ENCODE assay signal across 29 mouse cellular contexts in genomic region chr8:119740634-119741033, GRCm38 (mm10). TPM values are rescaled to one million over a fixed set of nuclear protein-coding genes. Genes with fewer than 3 reads are reported as not detected.
A peak's percentile ranks its signal among the peaks of the same experiment; 100 is the strongest.
DNase-seq lines count a peak whose midpoint lies in the region; ATAC-seq and TF ChIP-seq lines count a peak whose summit lies in the region.
"Had no signal": no experiment of that assay in that cellular context is flagged by ENCODE, and none has a peak within 500 bp of the region (broad histone marks: within the 10 kb centered on the region; RNA-seq: fewer than 3 reads in every experiment).

No protein-coding gene starts in this region.

- no peak for ATAC-seq in lung, postnatal 0 days
- ATAC-seq in intestine, embryonic 14.5 days (replicated peaks; ENCODE audit: low FRiP score, low TSS enrichment, low read depth) = peak; percentile 79
- peak; percentile 72 for ATAC-seq in stomach, embryonic 15.5 days (ENCODE audit: insufficient read depth, low FRiP score, low read depth)
- ATAC-seq: activated CD4-positive, CD25-positive, alpha-beta regulatory T cell, adult 4 months; forebrain, embryonic 14.5 days; liver, postnatal 0 days had no signal

- no peak overlapping the region for H3K9ac ChIP-seq in lung, postnatal 0 days (replicated peaks; ENCODE audit: low read depth)
- no peak overlapping the region for H3K9ac ChIP-seq in intestine, embryonic 14.5 days (ENCODE audit: low read length)
- H3K9ac ChIP-seq in stomach, embryonic 15.5 days = no peak overlapping the region
- H3K9ac ChIP-seq: embryonic facial prominence, embryonic 13.5 days; hindbrain, embryonic 15.5 days; kidney, embryonic 15.5 days; limb, embryonic 12.5 days; liver, postnatal 0 days; neural tube, embryonic 15.5 days had no signal

- H3K27me3 ChIP-seq in lung, postnatal 0 days (replicated peaks; ENCODE audit: insufficient read depth, low read length) = no peaks in the 10 kb centered on the region
- no peaks in the 10 kb centered on the region for H3K27me3 ChIP-seq in intestine, embryonic 14.5 days (replicated peaks; ENCODE audit: control insufficient read depth, insufficient read depth, low read length)
- no peaks in the 10 kb centered on the region for H3K27me3 ChIP-seq in stomach, embryonic 15.5 days (replicated peaks)
- H3K27me3 ChIP-seq: embryonic facial prominence, embryonic 13.5 days; hindbrain, embryonic 15.5 days; kidney, embryonic 15.5 days; limb, embryonic 12.5 days; neural tube, embryonic 15.5 days had no signal

- 33% methylated on average over 4 of the region's 4 CpGs for WGBS in lung, postnatal 0 days
- WGBS in lung, adult 2 months = 57% methylated on average over 4 of the region's 4 CpGs
- WGBS in intestine, embryonic 14.5 days = 39% methylated on average over 4 of the region's 4 CpGs
- 36% methylated on average over 4 of the region's 4 CpGs for WGBS in stomach, embryonic 15.5 days

- H3K4me2 ChIP-seq in lung, postnatal 0 days (replicated peaks; ENCODE audit: low read depth, low read length) = no peak overlapping the region
- H3K4me2 ChIP-seq in intestine, embryonic 14.5 days (ENCODE audit: low read length) = no peak overlapping the region
- H3K4me2 ChIP-seq in stomach, embryonic 15.5 days = no peak overlapping the region
- H3K4me2 ChIP-seq: embryonic facial prominence, embryonic 13.5 days; hindbrain, embryonic 15.5 days; kidney, embryonic 15.5 days; limb, embryonic 12.5 days; liver, embryonic 11.5 days; neural tube, embryonic 15.5 days had no signal

- TF ChIP-seq POLR2A in lung, adult 2 months (IDR thresholded peaks at IDR 0.05; ENCODE audit: borderline replicate concordance, extremely low read depth, low read depth, low read length) = no peak

- H3K36me3 ChIP-seq in lung, postnatal 0 days (ENCODE audit: insufficient read depth, low read length) = no peaks in the 10 kb centered on the region
- H3K36me3 ChIP-seq in intestine, embryonic 14.5 days (ENCODE audit: control insufficient read depth, insufficient read depth, low read length) = no peaks in the 10 kb centered on the region
- H3K36me3 ChIP-seq in stomach, embryonic 15.5 days = no peaks in the 10 kb centered on the region
- H3K36me3 ChIP-seq: embryonic facial prominence, embryonic 13.5 days; heart, embryonic 10.5 days; hindbrain, embryonic 15.5 days; kidney, embryonic 15.5 days; limb, embryonic 12.5 days; neural tube, embryonic 15.5 days had no signal

- no peak overlapping the region for H3K4me3 ChIP-seq in lung, postnatal 0 days (ENCODE audit: low read depth, low read length)
- no peak overlapping the region for H3K4me3 ChIP-seq in lung, adult 2 months (replicated peaks; ENCODE audit: extremely low read depth, low read depth, low read length)
- H3K4me3 ChIP-seq in intestine, embryonic 14.5 days (ENCODE audit: low read depth, low read length) = no peak overlapping the region
- no peak overlapping the region for H3K4me3 ChIP-seq in stomach, embryonic 15.5 days (replicated peaks)
- H3K4me3 ChIP-seq: embryonic facial prominence, embryonic 13.5 days; heart, embryonic 10.5 days; hindbrain, embryonic 15.5 days; kidney, embryonic 15.5 days; limb, embryonic 12.5 days; megakaryocyte, embryonic 14.5 days; neural tube, embryonic 15.5 days had no signal

- H3K4me1 ChIP-seq in lung, postnatal 0 days (ENCODE audit: insufficient read depth, low read depth, low read length) = no peaks in the 10 kb centered on the region
- H3K4me1 ChIP-seq in lung, adult 2 months (ENCODE audit: control insufficient read depth, insufficient read depth, low read length) = no peaks in the 10 kb centered on the region
- no peaks in the 10 kb centered on the region; the same call in 1 of the 2 replicates for H3K4me1 ChIP-seq in intestine, embryonic 14.5 days (replicated peaks; ENCODE audit: control insufficient read depth, insufficient read depth, low read length)
- peaks cover 9% of the 10 kb centered on the region; the same call in 1 of the 2 replicates for H3K4me1 ChIP-seq in stomach, embryonic 15.5 days
- H3K4me1 ChIP-seq: embryonic facial prominence, embryonic 13.5 days; hindbrain, embryonic 15.5 days; limb, embryonic 12.5 days; neural tube, embryonic 15.5 days had no signal

- DNase-seq in embryo, embryonic 11 days = peak; percentile 12
- DNase-seq in embryo, embryonic 10 days (ENCODE audit: low spot score) = no peak
- DNase-seq in lung, postnatal 0 days (ENCODE audit: low spot score) = peak; percentile 18
- no peak for DNase-seq in lung, adult 2 months
- no peak for DNase-seq in intestine, embryonic 14.5 days (ENCODE audit: low spot score)
- no peak for DNase-seq in adrenal gland, adult (ENCODE audit: inconsistent age in 2 of 2, low spot score in 1 of 2)
- DNase-seq: adrenal gland, postnatal 14 days; cerebellum, adult 9-11 months; gastrocnemius, postnatal 10 days; heart, postnatal 4 days; kidney, adult 11 months; kidney, postnatal 36 days; layer of hippocampus, postnatal 36 days; liver, postnatal 0 days; right cerebral cortex, postnatal 14 days; spleen, adult 18-20 months; thymus, adult 18-20 months; thymus, postnatal 36 days had no signal

- TF ChIP-seq EP300 in lung, postnatal 0 days (IDR thresholded peaks at IDR 0.05) = no peak

- no peaks in the 10 kb centered on the region for H3K9me3 ChIP-seq in lung, postnatal 0 days (ENCODE audit: low read length)
- H3K9me3 ChIP-seq in intestine, embryonic 14.5 days (ENCODE audit: control insufficient read depth, low read length) = no peaks in the 10 kb centered on the region
- H3K9me3 ChIP-seq in stomach, embryonic 15.5 days = no peaks in the 10 kb centered on the region
- H3K9me3 ChIP-seq: embryonic facial prominence, embryonic 13.5 days; heart, embryonic 10.5 days; hindbrain, embryonic 15.5 days; kidney, embryonic 15.5 days; limb, embryonic 12.5 days; megakaryocyte, embryonic 14.5 days; neural tube, embryonic 15.5 days had no signal

- no peak for TF ChIP-seq CTCF in lung, postnatal 0 days (IDR thresholded peaks at IDR 0.05)
- no peak for TF ChIP-seq CTCF in lung, adult 2 months (IDR thresholded peaks at IDR 0.05; ENCODE audit: insufficient read depth, low read length)

- H3K27ac ChIP-seq in lung, postnatal 0 days (ENCODE audit: low read length) = no peak overlapping the region
- 0 out of 2 replicates have a peak overlapping the region, but pooled peaks have one; percentile 34 for H3K27ac ChIP-seq in intestine, embryonic 14.5 days (ENCODE audit: low read depth)
- peak overlapping the region; percentile 23; the same call in 1 of the 2 replicates for H3K27ac ChIP-seq in stomach, embryonic 15.5 days
- H3K27ac ChIP-seq: embryonic facial prominence, embryonic 13.5 days; heart, embryonic 10.5 days; hindbrain, embryonic 15.5 days; kidney, embryonic 15.5 days; limb, embryonic 12.5 days; neural tube, embryonic 15.5 days had no signal

RNA-seq across cellular contexts. Expression of gene Tldc1, which starts 37.6 kb away (rescaled TPM):
- polyA plus RNA-seq in lung, postnatal 0 days (2015; fragmentation: Nextera tagmentation; extraction: Ambion mirVana) = 7.9 and 9.7 TPM in 2 replicates
- 10.2 and 10.8 TPM in 2 replicates for polyA plus RNA-seq in lung, adult 2 months (2012; rRNA removed)
- polyA plus RNA-seq in intestine, embryonic 14.5 days (2014; fragmentation: Nextera tagmentation; extraction: Ambion mirVana) = 11.1 and 15.0 TPM in 2 replicates
- 12.9 and 13.8 TPM in 2 replicates for polyA plus RNA-seq in stomach, embryonic 15.5 days (2015; fragmentation: Nextera tagmentation; extraction: Ambion mirVana)

RNA-seq across cellular contexts. Expression of gene Atp2c2, which starts 40.8 kb away (rescaled TPM):
- 1.5 and 2.1 TPM in 2 replicates for polyA plus RNA-seq in lung, postnatal 0 days (2015; fragmentation: Nextera tagmentation; extraction: Ambion mirVana)
- 5.4 and 7.2 TPM in 2 replicates for polyA plus RNA-seq in lung, adult 2 months (2012; rRNA removed)
- polyA plus RNA-seq in intestine, embryonic 14.5 days (2014; fragmentation: Nextera tagmentation; extraction: Ambion mirVana) = 3.1 and 3.6 TPM in 2 replicates
- 5.3 TPM in 2 replicates for polyA plus RNA-seq in stomach, embryonic 15.5 days (2015; fragmentation: Nextera tagmentation; extraction: Ambion mirVana)
- polyA plus RNA-seq: activated CD4-positive, CD25-positive, alpha-beta regulatory T cell, adult 4 months had no signal

Comparison
In these comparisons a context has a peak if more than half of its experiments do, and no peak if none do; other contexts are left out.
1. DNase-seq: peak in embryo, embryonic 11 days (single experiment) and lung, postnatal 0 days (single experiment); none in embryo, embryonic 10 days (single experiment), lung, adult 2 months (single experiment), intestine, embryonic 14.5 days (single experiment) and adrenal gland, adult (0 of 2).